Mouse (Mus musculus) left cerebral cortex, postnatal 10 days (tissue): ENCODE results near the gene Ralgps2. TPM values are rescaled to one million over a fixed set of nuclear protein-coding genes. Genes with fewer than 3 reads are reported as not detected.

Experiments used
- DNase-seq, 2 experiments: peaks; one replicate each; pipeline ENCODE4 v3.0.0; 2021 to 2022; ENCODE audit warnings: low spot score in 2 of 2, mixed read lengths in 1 of 2; ENCODE audit errors: extremely low spot score in 1 of 2
- intact Hi-C: fragments of 180-260 bp; cut with DNase I; formaldehyde crosslinking; loops from one replicate; pipeline ENCODE4 v1.15.1; 2025
- total RNA-seq, 2 experiments: library from RNA; stranded (reverse); gene quantifications; 2 replicates each; pipeline ENCODE4 v1.2.3; 2021

Gene Ralgps2
- total RNA-seq, 2 experiments from 2014 or later: 55.7 to 58.3 TPM

GRCm38 (mm10) chr1:156916361-156916760, 23.1 kb downstream of the Ralgps2 start:
- intact Hi-C loops: loop anchor here (2.0 kb wide), 1 partner anchor 160 kb away; no protein-coding TSS in a partner anchor
- DNase-seq: no peak

- DNase-seq: no peak
- intact Hi-C loops: loop anchor here (5.0 kb wide), 1 partner anchor 173 kb away; no protein-coding TSS in a partner anchor
These were observed 24.5 kb downstream of the Ralgps2 start for GRCm38 (mm10) chr1:156914942-156915341.

GRCm38 (mm10) chr1:156913190-156913589, 26.2 kb downstream of the Ralgps2 start:
- DNase-seq: no peak
- intact Hi-C loops: loop anchor here (5.0 kb wide), 1 partner anchor 171 kb away; no protein-coding TSS in a partner anchor

GRCm38 (mm10) chr1:156910948-156911347, 28.5 kb downstream of the Ralgps2 start:
- intact Hi-C loops: loop anchor here (5.0 kb wide), 1 partner anchor 169 kb away; no protein-coding TSS in a partner anchor

GRCm38 (mm10) chr1:156909866-156910265, 29.6 kb downstream of the Ralgps2 start:
- intact Hi-C loops: loop anchor here (5.0 kb wide), 1 partner anchor 168 kb away; no protein-coding TSS in a partner anchor
- no peak for DNase-seq

More at GRCm38 (mm10) chr1:156910948-156911347, 28.5 kb downstream of the Ralgps2 start:
- no peak for DNase-seq

- intact Hi-C loops: no loop called here
- DNase-seq: no peak
These were observed 30.2 kb downstream of the Ralgps2 start for GRCm38 (mm10) chr1:156909265-156909664.

GRCm38 (mm10) chr1:156905660-156906059, 33.8 kb downstream of the Ralgps2 start:
- intact Hi-C loops: no loop called here
- DNase-seq: no peak

GRCm38 (mm10) chr1:156903899-156904298, 35.5 kb downstream of the Ralgps2 start:
- DNase-seq: no peak
- intact Hi-C loops: no loop called here

- no peak for DNase-seq
- intact Hi-C loops: no loop called here
These were observed 37.7 kb downstream of the Ralgps2 start for GRCm38 (mm10) chr1:156901689-156902088.

- no peak for DNase-seq
- intact Hi-C loops: no loop called here
These were observed 47.9 kb downstream of the Ralgps2 start for GRCm38 (mm10) chr1:156891561-156891960.

- intact Hi-C loops: loop anchor here (5.0 kb wide), 1 partner anchor 137 kb away; no protein-coding TSS in a partner anchor
- no peak for DNase-seq
These were observed 50.6 kb downstream of the Ralgps2 start for GRCm38 (mm10) chr1:156888830-156889229.

- no peak for DNase-seq
- intact Hi-C loops: loop anchor here (5.0 kb wide), 1 partner anchor 134 kb away; no protein-coding TSS in a partner anchor
These were observed 53.5 kb downstream of the Ralgps2 start for GRCm38 (mm10) chr1:156885879-156886278.

GRCm38 (mm10) chr1:156884782-156885181, 54.6 kb downstream of the Ralgps2 start:
- DNase-seq: no peak
- intact Hi-C loops: loop anchor here (5.0 kb wide), 1 partner anchor 132 kb away; no protein-coding TSS in a partner anchor

- DNase-seq: no peak
- intact Hi-C loops: no loop called here
These were observed 68.8 kb downstream of the Ralgps2 start for GRCm38 (mm10) chr1:156870616-156871015.

- no peak for DNase-seq
- intact Hi-C loops: no loop called here
These were observed 69.4 kb downstream of the Ralgps2 start for GRCm38 (mm10) chr1:156870028-156870427.

GRCm38 (mm10) chr1:156864240-156864639, 75.2 kb downstream of the Ralgps2 start:
- DNase-seq: no peak
- intact Hi-C loops: no loop called here

GRCm38 (mm10) chr1:156863726-156864125, 75.7 kb downstream of the Ralgps2 start:
- intact Hi-C loops: no loop called here
- no peak for DNase-seq

- DNase-seq: no peak
- intact Hi-C loops: no loop called here
These were observed 77.9 kb downstream of the Ralgps2 start for GRCm38 (mm10) chr1:156861475-156862043.

- no peak for DNase-seq
- intact Hi-C loops: no loop called here
These were observed 79.2 kb downstream of the Ralgps2 start for GRCm38 (mm10) chr1:156860266-156860665.

GRCm38 (mm10) chr1:156859711-156860250, 79.6 kb downstream of the Ralgps2 start:
- DNase-seq: no peak
- intact Hi-C loops: no loop called here
